Mouse (Mus musculus): ENCODE data around the gene Dag1.

DNA sequence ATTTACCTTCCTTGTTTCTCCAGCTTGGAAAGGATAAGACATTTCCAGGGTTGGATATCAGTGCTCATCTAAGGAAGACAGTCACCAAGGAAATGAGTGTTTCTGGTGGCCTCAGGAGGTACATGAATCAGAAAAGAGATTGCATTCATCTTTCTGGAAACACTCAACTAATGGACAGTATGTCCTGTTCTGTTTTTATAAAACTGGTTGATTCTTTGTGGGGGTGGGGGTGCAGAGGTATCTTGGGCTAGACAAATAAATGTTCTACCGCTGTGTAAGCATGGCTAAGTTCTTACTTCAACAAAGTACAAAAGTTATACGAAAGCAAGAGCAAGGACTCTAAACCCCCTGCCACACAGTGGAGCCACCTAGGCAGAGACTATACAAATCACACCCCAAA is 30.9 kb downstream of the Dag1 start:
- TF ChIP-seq CTCF (IDR thresholded peaks at IDR 0.05; ENCODE audit: borderline replicate concordance, extremely low read depth, insufficient read depth, insufficient read length) (no peak), POLR2A (IDR thresholded peaks at IDR 0.05; ENCODE audit: borderline replicate concordance, extremely low read depth, insufficient read depth, insufficient read length, poor library complexity, severe bottlenecking) (no peak)

All from brain, embryonic 14.5 days (tissue).